Mouse (Mus musculus) right cerebral cortex, postnatal 4 days (tissue): ENCODE results near the gene Mapk8ip2.

Experiments
- DNase-seq: peaks from one replicate; pipeline ENCODE4 v3.0.0-alpha.2; 2022

Mapk8ip2 gene

GRCm38 (mm10) chr15:89488182-89488581 is 34.5 kb downstream of the Mapk8ip2 start:
- DNase-seq: no peak

- DNase-seq: no peak
Measured at GRCm38 (mm10) chr15:89488611-89489117, 35.0 kb downstream of the Mapk8ip2 start.

- no peak for DNase-seq
Measured at GRCm38 (mm10) chr15:89494970-89495369, 41.3 kb downstream of the Mapk8ip2 start.

GRCm38 (mm10) chr15:89496131-89496530 is 42.4 kb downstream of the Mapk8ip2 start:
- DNase-seq: no peak

GRCm38 (mm10) chr15:89496841-89497240 is 43.1 kb downstream of the Mapk8ip2 start:
- no peak for DNase-seq

- DNase-seq: no peak
Measured at GRCm38 (mm10) chr15:89497391-89498048, 43.8 kb downstream of the Mapk8ip2 start.

GRCm38 (mm10) chr15:89498049-89498960 is 44.6 kb downstream of the Mapk8ip2 start:
- peak; percentile 81 for DNase-seq

GRCm38 (mm10) chr15:89498961-89499688 is 45.4 kb downstream of the Mapk8ip2 start, which contains the start of gene Shank3:
Gene Shank3, plus strand, starts transcription at chr15:89499623.
- DNase-seq: peak; percentile 65

GRCm38 (mm10) chr15:89499784-89500220 is 46.1 kb downstream of the Mapk8ip2 start:
- DNase-seq: peak; percentile 80

- peak; percentile 33 for DNase-seq
Measured at GRCm38 (mm10) chr15:89500221-89500791, 46.6 kb downstream of the Mapk8ip2 start.

- no peak for DNase-seq
Measured at GRCm38 (mm10) chr15:89501321-89501720, 47.6 kb downstream of the Mapk8ip2 start.

GRCm38 (mm10) chr15:89504838-89505237 is 51.1 kb downstream of the Mapk8ip2 start:
- DNase-seq: no peak

- DNase-seq: no peak
Measured at GRCm38 (mm10) chr15:89507751-89508150, 54.0 kb downstream of the Mapk8ip2 start.

GRCm38 (mm10) chr15:89512679-89513078 is 59.0 kb downstream of the Mapk8ip2 start:
- DNase-seq: no peak
